Comparison of ENCODE assay signal across 11 mouse cellular contexts in genomic region chr10:76260358-76261059, GRCm38 (mm10). TPM values are rescaled to one million over a fixed set of nuclear protein-coding genes. Genes with fewer than 3 reads are reported as not detected.
DNase-seq lines count a peak whose midpoint lies in the region; ATAC-seq and TF ChIP-seq lines count a peak whose summit lies in the region.
"Had no signal": no experiment of that assay in that cellular context is flagged by ENCODE, and none has a peak within 500 bp of the region (broad histone marks: within the 10 kb centered on the region; RNA-seq: fewer than 3 reads in every experiment).

No protein-coding gene starts in this region.

- peak; percentile 72 for TF ChIP-seq CTCF in layer of hippocampus, adult 2 months (conservative IDR thresholded peaks at IDR 0.05)

- no peak overlapping the region for H3K4me2 ChIP-seq in forebrain, embryonic 14.5 days (ENCODE audit: low read length)
- no peak overlapping the region for H3K4me2 ChIP-seq in forebrain, embryonic 16.5 days (ENCODE audit: low read length)
- H3K4me2 ChIP-seq: stomach, embryonic 15.5 days had no signal

- no peak overlapping the region for H3K9ac ChIP-seq in forebrain, embryonic 14.5 days (ENCODE audit: low read length)
- no peak overlapping the region for H3K9ac ChIP-seq in forebrain, embryonic 16.5 days (replicated peaks; ENCODE audit: low read depth, low read length)
- H3K9ac ChIP-seq: stomach, embryonic 15.5 days had no signal

- no peak for ATAC-seq in forebrain, embryonic 14.5 days
- no peak for ATAC-seq in forebrain, embryonic 16.5 days

- peaks cover 17% of the 10 kb centered on the region for H3K36me3 ChIP-seq in forebrain, embryonic 14.5 days (ENCODE audit: control insufficient read depth, insufficient read depth, low read length)
- peaks cover 7% of the 10 kb centered on the region for H3K36me3 ChIP-seq in forebrain, embryonic 16.5 days (ENCODE audit: control insufficient read depth, insufficient read depth)

- H3K27me3 ChIP-seq in forebrain, embryonic 14.5 days (replicated peaks; ENCODE audit: control insufficient read depth, insufficient read depth, low read length) = no peaks in the 10 kb centered on the region
- H3K27me3 ChIP-seq in forebrain, embryonic 16.5 days (replicated peaks; ENCODE audit: control insufficient read depth, insufficient read depth, low read length) = no peaks in the 10 kb centered on the region
- H3K27me3 ChIP-seq: stomach, embryonic 15.5 days had no signal

- DNase-seq in forebrain, embryonic 14.5 days (ENCODE audit: low spot score) = peak; percentile 38
- peak in 1 of 2 experiments; percentile 41 for DNase-seq in layer of hippocampus, adult 2 months (ENCODE audit: low spot score in 2 of 2)
- no peak for DNase-seq in layer of hippocampus, postnatal 36 days
- peak; percentile 26 for DNase-seq in ZHBTc4 (ENCODE audit: low read depth, low spot score)
- DNase-seq in lung, postnatal 14 days = peak; percentile 32
- DNase-seq in frontal cortex, postnatal 36 days (ENCODE audit: low spot score in 2 of 2) = no peak
- no peak for DNase-seq in thymus, postnatal 14 days
- DNase-seq: cerebellum, postnatal 14 days; heart, postnatal 36 days had no signal

- no peak overlapping the region for H3K27ac ChIP-seq in forebrain, embryonic 14.5 days (ENCODE audit: low read depth, low read length)
- H3K27ac ChIP-seq in forebrain, embryonic 16.5 days (ENCODE audit: low read length) = no peak overlapping the region
- H3K27ac ChIP-seq in layer of hippocampus, adult 2 months = peak overlapping the region; percentile 46; the same call in 1 of the 2 replicates
- H3K27ac ChIP-seq: stomach, embryonic 15.5 days had no signal

- H3K4me3 ChIP-seq in forebrain, embryonic 14.5 days (ENCODE audit: low read depth, low read length) = no peak overlapping the region
- H3K4me3 ChIP-seq in forebrain, embryonic 16.5 days (replicated peaks; ENCODE audit: low read length) = no peak overlapping the region
- H3K4me3 ChIP-seq in layer of hippocampus, adult 2 months = no peak overlapping the region
- H3K4me3 ChIP-seq: stomach, embryonic 15.5 days had no signal

- 65% methylated on average over 11 of the region's 11 CpGs for WGBS in forebrain, embryonic 14.5 days
- WGBS in forebrain, embryonic 16.5 days = 61% methylated on average over 11 of the region's 11 CpGs

- H3K9me3 ChIP-seq in forebrain, embryonic 14.5 days (replicated peaks; ENCODE audit: control insufficient read depth, low read length) = no peaks in the 10 kb centered on the region
- H3K9me3 ChIP-seq in forebrain, embryonic 16.5 days (ENCODE audit: control insufficient read depth, low read length) = no peaks in the 10 kb centered on the region
- H3K9me3 ChIP-seq: stomach, embryonic 15.5 days had no signal

- no peaks in the 10 kb centered on the region for H3K4me1 ChIP-seq in forebrain, embryonic 14.5 days (ENCODE audit: control insufficient read depth, insufficient read depth, low read length)
- no peaks in the 10 kb centered on the region for H3K4me1 ChIP-seq in forebrain, embryonic 16.5 days (replicated peaks; ENCODE audit: control insufficient read depth, insufficient read depth, low read length)

RNA-seq across cellular contexts. Expression of gene S100b, which starts 6.9 kb away (rescaled TPM):
- polyA plus RNA-seq in forebrain, embryonic 14.5 days (2014; fragmentation: Nextera tagmentation; extraction: Ambion mirVana) = 0.42 and 0.77 TPM in 2 replicates
- 1.2 TPM in 2 replicates for polyA plus RNA-seq in forebrain, embryonic 16.5 days (2015; fragmentation: Nextera tagmentation; extraction: Ambion mirVana)
- 100 to 1,000 TPM; 118 to 128 TPM for total RNA-seq in layer of hippocampus, adult 2 months (2021)
- total RNA-seq in layer of hippocampus, postnatal 36 days (2021) = 100 to 1,000 TPM; 114 to 128 TPM

RNA-seq across cellular contexts. Expression of gene Prmt2, which starts 22.8 kb away (rescaled TPM):
- 279 and 307 TPM in 2 replicates for polyA plus RNA-seq in forebrain, embryonic 14.5 days (2014; fragmentation: Nextera tagmentation; extraction: Ambion mirVana)
- 282 and 309 TPM in 2 replicates for polyA plus RNA-seq in forebrain, embryonic 16.5 days (2015; fragmentation: Nextera tagmentation; extraction: Ambion mirVana)
- total RNA-seq in layer of hippocampus, adult 2 months (2021) = 10 to 100 TPM; 72.2 to 75.3 TPM
- 10 to 100 TPM; 75.6 to 83.2 TPM for total RNA-seq in layer of hippocampus, postnatal 36 days (2021)

Comparison
In these comparisons a context has a peak if more than half of its experiments do, and no peak if none do; other contexts are left out.
1. DNase-seq: peak in forebrain, embryonic 14.5 days (single experiment), ZHBTc4 (single experiment) and lung, postnatal 14 days (single experiment); none in layer of hippocampus, postnatal 36 days (0 of 2), frontal cortex, postnatal 36 days (0 of 2) and thymus, postnatal 14 days (single experiment).